Mouse (Mus musculus): ENCODE results near the gene Nelfe. TPM values are rescaled to one million over a fixed set of nuclear protein-coding genes. Genes with fewer than 3 reads are reported as not detected.

Nelfe gene
- polyA plus RNA-seq, 1 experiment from 2014 or later = 132 TPM

- Histone ChIP-seq H3K36me3 (ENCODE audit: control insufficient read depth, insufficient read depth, low read length) (no peaks in the 10 kb centered on the region), H3K9ac (ENCODE audit: low read length) (no peak within 1 kb of the TSS), H3K9me3 (ENCODE audit: control insufficient read depth, low read length) (no peaks in the 10 kb centered on the region), H3K27me3 (ENCODE audit: control insufficient read depth, insufficient read depth, low read length) (no peaks in the 10 kb centered on the region; the same call in 1 of the 2 replicates), H3K4me3 (ENCODE audit: low read depth, low read length) (no peak within 1 kb of the TSS), H3K4me1 (ENCODE audit: control insufficient read depth, insufficient read depth, low read length) (no peaks in the 10 kb centered on the region), H3K4me2 (ENCODE audit: low read depth) (no peak within 1 kb of the TSS), H3K27ac (ENCODE audit: low read depth, low read length) (no peak within 1 kb of the TSS)
- WGBS = 72% methylated on average over 11 of the region's 11 CpGs
- ATAC-seq (ENCODE audit: insufficient read depth, low FRiP score, low TSS enrichment) = no peak
- no peak for DNase-seq (ENCODE audit: low spot score)
Observed at GRCm38 (mm10) chr17:34879336-34879879, 29.2 kb downstream of the Nelfe start, which contains the start of gene Zbtb12. Gene Zbtb12, plus strand, starts transcription at chr17:34879483.

- no peak for ATAC-seq (ENCODE audit: insufficient read depth, low FRiP score, low TSS enrichment)
- no peak overlapping the region for H3K4me3 ChIP-seq (ENCODE audit: low read depth, low read length)
- no peak overlapping the region for H3K4me2 ChIP-seq (ENCODE audit: low read depth)
- no peaks in the 10 kb centered on the region; the same call in 1 of the 2 replicates for H3K27me3 ChIP-seq (ENCODE audit: control insufficient read depth, insufficient read depth, low read length)
- no peaks in the 10 kb centered on the region for H3K36me3 ChIP-seq (ENCODE audit: control insufficient read depth, insufficient read depth, low read length)
- H3K9ac ChIP-seq (ENCODE audit: low read length) = no peak overlapping the region
- no peak for DNase-seq (ENCODE audit: low spot score)
- no peak overlapping the region for H3K27ac ChIP-seq (ENCODE audit: low read depth, low read length)
- no peaks in the 10 kb centered on the region for H3K4me1 ChIP-seq (ENCODE audit: control insufficient read depth, insufficient read depth, low read length)
- no peaks in the 10 kb centered on the region for H3K9me3 ChIP-seq (ENCODE audit: control insufficient read depth, low read length)
Observed at GRCm38 (mm10) chr17:34881166-34881565, 31.0 kb downstream of the Nelfe start.

DNA sequence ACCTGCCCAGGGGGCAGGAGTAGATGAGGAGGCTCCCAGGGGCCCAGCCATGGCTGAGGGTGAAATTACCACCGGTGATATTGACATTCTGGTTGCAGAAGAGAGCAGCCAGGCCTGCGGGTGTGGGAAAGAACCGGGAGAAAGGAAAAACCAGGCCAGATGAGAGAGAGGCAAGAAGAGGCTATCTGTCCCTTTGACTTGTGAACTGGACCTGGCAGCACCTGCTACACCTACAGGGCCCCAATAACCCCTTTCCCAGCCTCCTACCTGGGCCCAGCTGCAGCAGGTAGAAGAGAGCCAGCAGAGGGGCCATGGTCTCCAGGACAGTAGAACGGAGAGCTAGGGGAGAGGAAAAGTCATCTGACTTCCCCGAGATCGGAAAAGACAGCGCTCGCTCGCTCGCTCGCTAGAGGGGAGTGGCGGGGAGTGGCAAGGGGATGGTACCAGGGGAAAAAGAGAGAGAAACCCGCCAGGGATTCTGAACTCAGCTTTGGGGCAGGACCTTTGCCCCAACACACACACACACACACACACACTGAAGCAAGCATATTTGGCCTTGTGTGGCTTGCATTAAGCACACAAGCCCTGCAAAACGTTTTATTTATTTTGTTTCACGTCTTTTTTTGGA is 31.6 kb downstream of the Nelfe start, which contains the start of gene Gm20547:
TSS of gene Gm20547 (minus strand) at position 360 of the 628 bp plus-strand sequence.
- H3K27me3 ChIP-seq (ENCODE audit: control insufficient read depth, insufficient read depth, low read length) = no peaks in the 10 kb centered on the region; the same call in 1 of the 2 replicates
- 0 out of 2 replicates have a peak within 1 kb of the TSS, but pooled peaks have one; percentile 12 for H3K4me2 ChIP-seq (ENCODE audit: low read depth)
- H3K4me3 ChIP-seq (ENCODE audit: low read depth, low read length) = no peak within 1 kb of the TSS
- 8% methylated on average over 15 of the region's 15 CpGs for WGBS
- no peaks in the 10 kb centered on the region for H3K4me1 ChIP-seq (ENCODE audit: control insufficient read depth, insufficient read depth, low read length)
- peak within 1 kb of the TSS; percentile 18; the same call in 1 of the 2 replicates for H3K9ac ChIP-seq (ENCODE audit: low read length)
- ATAC-seq (ENCODE audit: insufficient read depth, low FRiP score, low TSS enrichment) (no peak), DNase-seq (ENCODE audit: low spot score) (no peak)
- no peaks in the 10 kb centered on the region for H3K36me3 ChIP-seq (ENCODE audit: control insufficient read depth, insufficient read depth, low read length)
- no peaks in the 10 kb centered on the region for H3K9me3 ChIP-seq (ENCODE audit: control insufficient read depth, low read length)
- no peak within 1 kb of the TSS for H3K27ac ChIP-seq (ENCODE audit: low read depth, low read length)

DNA sequence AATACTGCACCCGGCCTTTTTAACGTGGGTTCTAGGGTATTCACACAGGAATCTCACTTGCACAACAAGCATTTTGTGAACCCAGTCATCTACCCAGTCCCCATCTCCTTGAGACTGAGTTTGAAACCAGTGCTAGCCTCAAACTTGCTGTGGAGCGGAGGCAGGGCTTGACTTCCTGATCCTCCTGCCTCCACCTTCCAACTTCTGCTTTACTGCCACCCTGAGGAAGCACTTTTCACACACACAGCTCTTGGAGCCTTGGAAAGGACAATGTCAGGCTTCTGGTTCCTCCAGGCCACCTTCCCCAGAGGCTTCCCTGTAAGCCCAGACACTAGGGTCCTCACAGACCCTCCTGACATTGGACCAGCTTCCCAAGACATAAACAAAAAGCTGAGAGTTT is 33.1 kb downstream of the Nelfe start:
- Histone ChIP-seq H3K9ac (ENCODE audit: low read length) (no peak overlapping the region), H3K27ac (ENCODE audit: low read depth, low read length) (no peak overlapping the region), H3K4me3 (ENCODE audit: low read depth, low read length) (no peak overlapping the region), H3K4me2 (ENCODE audit: low read depth) (no peak overlapping the region), H3K27me3 (ENCODE audit: control insufficient read depth, insufficient read depth, low read length) (no peaks in the 10 kb centered on the region; the same call in 1 of the 2 replicates), H3K36me3 (ENCODE audit: control insufficient read depth, insufficient read depth, low read length) (no peaks in the 10 kb centered on the region), H3K4me1 (ENCODE audit: control insufficient read depth, insufficient read depth, low read length) (no peaks in the 10 kb centered on the region), H3K9me3 (ENCODE audit: control insufficient read depth, low read length) (no peaks in the 10 kb centered on the region)
- ATAC-seq (ENCODE audit: insufficient read depth, low FRiP score, low TSS enrichment) (no peak), DNase-seq (ENCODE audit: low spot score) (no peak)
- 65% methylated on average over 3 of the region's 3 CpGs for WGBS

- no peaks in the 10 kb centered on the region for H3K9me3 ChIP-seq (ENCODE audit: control insufficient read depth, low read length)
- ATAC-seq (ENCODE audit: insufficient read depth, low FRiP score, low TSS enrichment) = no peak
- H3K4me3 ChIP-seq (ENCODE audit: low read depth, low read length) = no peak overlapping the region
- H3K9ac ChIP-seq (ENCODE audit: low read length) = no peak overlapping the region
- no peak for DNase-seq (ENCODE audit: low spot score)
- 91% methylated on average over 6 of the region's 6 CpGs for WGBS
- H3K4me1 ChIP-seq (ENCODE audit: control insufficient read depth, insufficient read depth, low read length) = no peaks in the 10 kb centered on the region
- no peak overlapping the region for H3K27ac ChIP-seq (ENCODE audit: low read depth, low read length)
- H3K36me3 ChIP-seq (ENCODE audit: control insufficient read depth, insufficient read depth, low read length) = no peaks in the 10 kb centered on the region
- no peaks in the 10 kb centered on the region; the same call in 1 of the 2 replicates for H3K27me3 ChIP-seq (ENCODE audit: control insufficient read depth, insufficient read depth, low read length)
- H3K4me2 ChIP-seq (ENCODE audit: low read depth) = no peak overlapping the region
Observed at GRCm38 (mm10) chr17:34884704-34885103, 34.5 kb downstream of the Nelfe start.

- no peak overlapping the region for H3K4me3 ChIP-seq (ENCODE audit: low read depth, low read length)
- no peaks in the 10 kb centered on the region for H3K36me3 ChIP-seq (ENCODE audit: control insufficient read depth, insufficient read depth, low read length)
- H3K9ac ChIP-seq (ENCODE audit: low read length) = no peak overlapping the region
- no peak for DNase-seq (ENCODE audit: low spot score)
- no peak overlapping the region for H3K4me2 ChIP-seq (ENCODE audit: low read depth)
- 91% methylated on average over 3 of the region's 3 CpGs for WGBS
- no peak for ATAC-seq (ENCODE audit: insufficient read depth, low FRiP score, low TSS enrichment)
- no peaks in the 10 kb centered on the region; the same call in 1 of the 2 replicates for H3K27me3 ChIP-seq (ENCODE audit: control insufficient read depth, insufficient read depth, low read length)
- no peaks in the 10 kb centered on the region for H3K4me1 ChIP-seq (ENCODE audit: control insufficient read depth, insufficient read depth, low read length)
- no peaks in the 10 kb centered on the region for H3K9me3 ChIP-seq (ENCODE audit: control insufficient read depth, low read length)
- no peak overlapping the region for H3K27ac ChIP-seq (ENCODE audit: low read depth, low read length)
Observed at GRCm38 (mm10) chr17:34885615-34886014, 35.4 kb downstream of the Nelfe start.

DNA sequence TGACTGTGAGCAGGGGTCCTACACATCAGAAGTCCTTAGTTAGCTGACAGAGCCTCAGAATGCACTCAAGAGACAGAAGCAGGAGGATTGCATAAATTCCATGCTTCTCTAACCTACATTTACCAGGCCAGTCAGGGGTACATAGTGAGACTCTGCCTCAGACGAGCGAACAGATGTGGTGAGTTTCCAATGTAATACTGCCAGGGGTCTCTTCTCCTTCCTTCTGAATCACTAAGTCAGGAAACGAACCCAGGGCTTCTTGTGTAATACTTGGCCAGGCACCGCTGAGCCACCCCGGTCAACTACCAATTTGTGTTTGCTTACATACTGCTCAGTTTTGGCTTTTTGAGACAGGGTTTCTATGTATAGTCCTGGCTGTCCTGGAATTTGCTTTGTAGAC is 37.8 kb downstream of the Nelfe start:
- DNase-seq (ENCODE audit: low spot score) (no peak), ATAC-seq (ENCODE audit: insufficient read depth, low FRiP score, low TSS enrichment) (no peak)
- 84% methylated on average over 5 of the region's 5 CpGs for WGBS
- H3K9me3 ChIP-seq (ENCODE audit: control insufficient read depth, low read length) = no peaks in the 10 kb centered on the region
- no peak overlapping the region for H3K4me3 ChIP-seq (ENCODE audit: low read depth, low read length)
- H3K4me2 ChIP-seq (ENCODE audit: low read depth) = no peak overlapping the region
- no peaks in the 10 kb centered on the region for H3K4me1 ChIP-seq (ENCODE audit: control insufficient read depth, insufficient read depth, low read length)
- no peaks in the 10 kb centered on the region for H3K36me3 ChIP-seq (ENCODE audit: control insufficient read depth, insufficient read depth, low read length)
- H3K27ac ChIP-seq (ENCODE audit: low read depth, low read length) = no peak overlapping the region
- H3K27me3 ChIP-seq (ENCODE audit: control insufficient read depth, insufficient read depth, low read length) = no peaks in the 10 kb centered on the region
- H3K9ac ChIP-seq (ENCODE audit: low read length) = no peak overlapping the region

DNA sequence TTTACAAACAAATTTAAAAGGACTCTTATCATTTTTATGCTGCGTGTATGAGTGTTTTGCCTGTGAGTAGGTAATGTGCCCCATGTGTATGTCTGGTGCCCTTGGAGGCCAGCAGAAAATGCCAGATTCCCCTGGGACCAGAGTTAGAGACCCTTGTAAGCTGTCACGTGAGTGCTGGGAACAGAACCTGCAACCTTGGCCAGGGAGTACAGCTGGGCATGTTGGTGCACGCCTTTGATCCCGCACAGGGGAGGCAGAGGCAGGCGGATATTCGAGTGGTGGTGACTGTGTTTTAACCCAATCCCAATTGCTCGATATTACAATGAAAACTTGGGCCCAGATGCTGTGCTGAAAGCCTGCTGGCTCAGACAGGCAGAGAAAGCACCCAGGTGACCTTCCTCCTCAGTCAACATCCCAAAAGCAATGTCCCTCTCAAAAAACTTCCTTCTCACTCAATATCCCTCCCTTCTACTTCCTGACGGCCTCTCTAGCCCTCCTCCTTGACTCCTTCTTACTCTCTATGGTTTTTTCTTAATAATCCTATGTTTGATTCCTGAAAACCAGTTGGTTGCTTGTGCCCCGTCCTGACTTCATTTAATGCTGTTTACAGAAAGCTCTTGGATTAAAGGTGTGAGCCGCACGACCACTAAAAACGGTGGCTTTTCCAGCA is 40.0 kb downstream of the Nelfe start:
- no peak overlapping the region for H3K4me2 ChIP-seq (ENCODE audit: low read depth)
- no peaks in the 10 kb centered on the region for H3K36me3 ChIP-seq (ENCODE audit: control insufficient read depth, insufficient read depth, low read length)
- WGBS = 85% methylated on average over 12 of the region's 12 CpGs
- ATAC-seq (ENCODE audit: insufficient read depth, low FRiP score, low TSS enrichment) (no peak), DNase-seq (ENCODE audit: low spot score) (no peak)
- no peak overlapping the region for H3K4me3 ChIP-seq (ENCODE audit: low read depth, low read length)
- peaks cover 2% of the 10 kb centered on the region; the same call in 1 of the 2 replicates for H3K4me1 ChIP-seq (ENCODE audit: control insufficient read depth, insufficient read depth, low read length)
- H3K9me3 ChIP-seq (ENCODE audit: control insufficient read depth, low read length) = no peaks in the 10 kb centered on the region
- H3K9ac ChIP-seq (ENCODE audit: low read length) = no peak overlapping the region
- H3K27ac ChIP-seq (ENCODE audit: low read depth, low read length) = no peak overlapping the region
- H3K27me3 ChIP-seq (ENCODE audit: control insufficient read depth, insufficient read depth, low read length) = no peaks in the 10 kb centered on the region

All from neural tube, embryonic 11.5 days (tissue).